Comparison of ENCODE assay signal across 28 mouse cellular contexts in the genomic region with DNA sequence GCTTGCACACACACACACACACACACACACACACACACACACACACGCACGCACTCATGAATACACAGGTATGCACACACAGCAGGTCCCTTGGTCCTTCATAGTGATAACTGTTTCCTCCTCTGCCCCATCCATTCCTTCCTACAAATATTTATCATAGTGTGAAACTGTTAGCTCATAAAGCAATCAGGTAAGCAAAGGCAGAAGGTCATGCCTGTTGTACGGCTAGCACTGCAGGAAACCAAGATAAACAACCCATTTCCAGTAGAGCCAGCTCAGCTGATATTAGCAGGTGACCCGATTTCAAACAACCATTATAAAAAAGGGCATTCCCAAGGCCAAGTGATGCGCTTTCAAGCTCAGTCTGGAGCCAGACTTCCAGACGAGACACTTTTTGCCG. TPM values are rescaled to one million over a fixed set of nuclear protein-coding genes. Genes with fewer than 3 reads are reported as not detected.
"Had no signal": no experiment of that assay in that cellular context is flagged by ENCODE, and none has a peak within 500 bp of the region (broad histone marks: within the 10 kb centered on the region; RNA-seq: fewer than 3 reads in every experiment).

No protein-coding gene starts in this region.

- H3K9ac ChIP-seq: heart, embryonic 12.5 days; hindbrain, embryonic 14.5 days; limb, embryonic 12.5 days; liver, embryonic 13.5 days had no signal

- H3K36me3 ChIP-seq: heart, embryonic 10.5 days; heart, embryonic 12.5 days; limb, embryonic 10.5 days; limb, embryonic 12.5 days; liver, embryonic 13.5 days had no signal

- H3K27me3 ChIP-seq: liver, embryonic 13.5 days had no signal

- H3K27ac ChIP-seq: gastrocnemius, adult 2 months; heart, embryonic 10.5 days; hindbrain, embryonic 14.5 days; hindbrain, postnatal 0 days; layer of hippocampus, adult 2 months; left cerebral cortex, adult 2 months; limb, embryonic 10.5 days; limb, embryonic 12.5 days; liver, embryonic 13.5 days had no signal

- H3K4me2 ChIP-seq: heart, embryonic 12.5 days; hindbrain, embryonic 14.5 days; limb, embryonic 12.5 days; liver, embryonic 11.5 days; liver, embryonic 13.5 days had no signal

- ATAC-seq: hindbrain, postnatal 0 days had no signal

- DNase-seq: gastrocnemius, adult 2 months; gastrocnemius, postnatal 10 days; gastrocnemius, postnatal 25 days; heart, adult 18-20 months; heart, postnatal 10 days; kidney, adult 18-20 months; kidney, adult 8-10 months; kidney, postnatal 10 days; kidney, postnatal 25 days; kidney, postnatal 4 days; liver; liver, embryonic 13.5 days had no signal

- H3K4me3 ChIP-seq: gastrocnemius, adult 2 months; heart, embryonic 10.5 days; heart, embryonic 12.5 days; layer of hippocampus, adult 2 months; left cerebral cortex, adult 2 months; limb, embryonic 10.5 days; limb, embryonic 12.5 days; liver, embryonic 13.5 days had no signal

- H3K4me1 ChIP-seq: liver, embryonic 13.5 days had no signal

- H3K9me3 ChIP-seq: heart, embryonic 10.5 days; heart, embryonic 12.5 days; limb, embryonic 10.5 days; limb, embryonic 12.5 days; liver, embryonic 13.5 days had no signal

RNA-seq across cellular contexts. Expression of gene E030025P04Rik, which starts 36.9 kb away (rescaled TPM):
- polyA plus RNA-seq: frontal cortex, adult 2 months; heart, embryonic 10.5 days; heart, embryonic 12.5 days; heart, embryonic 14.5 days; heart, embryonic 16.5 days; hindbrain, embryonic 14.5 days; hindbrain, postnatal 0 days; intestine, embryonic 14.5 days; kidney, embryonic 14.5 days; kidney, embryonic 16.5 days; limb, embryonic 10.5 days; limb, embryonic 12.5 days; limb, embryonic 14.5 days; liver, embryonic 11.5 days; liver, embryonic 13.5 days had no signal
